Mouse (Mus musculus): ENCODE results near the gene Tmem132c.
"Not testable (repeated sequence)": the region's sequence is repeated elsewhere in the genome, so short reads cannot be mapped to it uniquely, and the experiment has no call there.

GRCm38 (mm10) chr5:127357878-127358277 lies 116.3 kb downstream of the Tmem132c start:
- TF ChIP-seq CTCF (IDR thresholded peaks at IDR 0.05; ENCODE audit: control insufficient read depth, insufficient read depth, insufficient read length); USF1 (IDR thresholded peaks at IDR 0.05; ENCODE audit: low read depth); MYOG (IDR thresholded peaks at IDR 0.05; ENCODE audit: control insufficient read depth, extremely low read depth, insufficient read length); FOSL1 (IDR thresholded peaks at IDR 0.05; ENCODE audit: insufficient read depth, low read length, poor library complexity, severe bottlenecking); MAX (IDR thresholded peaks at IDR 0.05); MYOD1 (IDR thresholded peaks at IDR 0.05; ENCODE audit: control insufficient read depth, insufficient read length, low read depth): not testable (repeated sequence)
